Comparison of ENCODE assay signal across 22 mouse cellular contexts in genomic region chr4:47578637-47579036, GRCm38 (mm10).
"Had no signal": no experiment of that assay in that cellular context is flagged by ENCODE, and none has a peak within 500 bp of the region (broad histone marks: within the 10 kb centered on the region; RNA-seq: fewer than 3 reads in every experiment).

No protein-coding gene starts in this region.

- H3K27me3 ChIP-seq: heart, embryonic 13.5 days; heart, embryonic 15.5 days; hindbrain, embryonic 13.5 days; hindbrain, embryonic 15.5 days; kidney, embryonic 15.5 days; limb, embryonic 13.5 days; limb, embryonic 15.5 days; liver, embryonic 12.5 days had no signal

- H3K36me3 ChIP-seq: heart, embryonic 13.5 days; heart, embryonic 15.5 days; hindbrain, embryonic 13.5 days; hindbrain, embryonic 15.5 days; kidney, embryonic 15.5 days; limb, embryonic 13.5 days; limb, embryonic 15.5 days; liver, embryonic 12.5 days had no signal

- H3K9me3 ChIP-seq: heart, embryonic 13.5 days; heart, embryonic 15.5 days; hindbrain, embryonic 13.5 days; hindbrain, embryonic 15.5 days; kidney, embryonic 15.5 days; limb, embryonic 13.5 days; limb, embryonic 15.5 days; liver, embryonic 12.5 days had no signal

- H3K27ac ChIP-seq: heart, embryonic 13.5 days; heart, embryonic 15.5 days; hindbrain, embryonic 13.5 days; hindbrain, embryonic 15.5 days; hindbrain, postnatal 0 days; kidney, embryonic 15.5 days; kidney, postnatal 0 days; limb, embryonic 13.5 days; limb, embryonic 15.5 days; liver, embryonic 12.5 days; liver, embryonic 14.5 days had no signal

- DNase-seq: gastrocnemius, postnatal 10 days; gastrocnemius, postnatal 25 days; heart, adult 18-20 months; kidney, adult 11 months; kidney, adult 2 months; kidney, adult 9 months; kidney, postnatal 14 days; kidney, postnatal 36 days; layer of hippocampus, adult 9-11 months; layer of hippocampus, postnatal 36 days; left cerebral cortex, postnatal 4 days had no signal

- H3K4me1 ChIP-seq: heart, embryonic 13.5 days; heart, embryonic 15.5 days; hindbrain, embryonic 13.5 days; hindbrain, embryonic 15.5 days; limb, embryonic 13.5 days; limb, embryonic 15.5 days; liver, embryonic 12.5 days had no signal

- H3K4me3 ChIP-seq: heart, embryonic 13.5 days; heart, embryonic 15.5 days; hindbrain, embryonic 13.5 days; hindbrain, embryonic 15.5 days; kidney, embryonic 15.5 days; limb, embryonic 13.5 days; limb, embryonic 15.5 days; liver, embryonic 12.5 days had no signal
